Mouse (Mus musculus): Measurements from ENCODE around the gene Exph5. TPM values are rescaled to one million over a fixed set of nuclear protein-coding genes. Genes with fewer than 3 reads are reported as not detected.
A peak's percentile ranks its signal among the peaks of the same experiment; 100 is the strongest.

The Exph5 gene
- total and polyA plus RNA-seq, 2 experiments = 2.7 to 11.9 TPM

GRCm38 (mm10) chr9:53377597-53377996 lies 76.1 kb downstream of the Exph5 start:
- 50% methylated on average over 5 of the region's 5 CpGs for WGBS
- Histone ChIP-seq H3K4me1 (ENCODE audit: control insufficient read depth, insufficient read depth, low read length) (no peaks in the 10 kb centered on the region; the same call in 1 of the 2 replicates), H3K79me2 (ENCODE audit: control insufficient read depth, insufficient read depth, low read length) (no peaks in the 10 kb centered on the region), H3K4me3 (ENCODE audit: insufficient read depth, low read depth, low read length) (no peak overlapping the region), H3K27me3 (ENCODE audit: control insufficient read depth, insufficient read depth, low read length) (no peaks in the 10 kb centered on the region), H3K27ac (replicated peaks; ENCODE audit: insufficient read depth, low read depth, low read length) (no peak overlapping the region), H3K36me3 (ENCODE audit: control insufficient read depth, insufficient read depth, low read length) (peaks cover 29% of the 10 kb centered on the region), H3K9ac (ENCODE audit: low read depth, low read length) (no peak overlapping the region)
- no peak for TF ChIP-seq CTCF (IDR thresholded peaks at IDR 0.05; ENCODE audit: low read depth, low read length)
- no peak for TF ChIP-seq POLR2A (IDR thresholded peaks at IDR 0.05; ENCODE audit: extremely low read depth, insufficient read depth, low read length)
- no peak for DNase-seq (ENCODE audit: extremely low read depth, low read depth, low spot score)

- WGBS = 90% methylated on average over 3 of the region's 3 CpGs
- no peak overlapping the region for H3K9ac ChIP-seq (ENCODE audit: low read depth, low read length)
- H3K4me3 ChIP-seq (ENCODE audit: insufficient read depth, low read depth, low read length) = no peak overlapping the region
- no peak for DNase-seq (ENCODE audit: extremely low read depth, low read depth, low spot score)
- H3K36me3 ChIP-seq (ENCODE audit: control insufficient read depth, insufficient read depth, low read length) = peaks cover 23% of the 10 kb centered on the region
- TF ChIP-seq POLR2A (IDR thresholded peaks at IDR 0.05; ENCODE audit: extremely low read depth, insufficient read depth, low read length) (no peak), CTCF (IDR thresholded peaks at IDR 0.05; ENCODE audit: low read depth, low read length) (no peak)
- no peaks in the 10 kb centered on the region for H3K79me2 ChIP-seq (ENCODE audit: control insufficient read depth, insufficient read depth, low read length)
- H3K27me3 ChIP-seq (ENCODE audit: control insufficient read depth, insufficient read depth, low read length) = no peaks in the 10 kb centered on the region
- H3K4me1 ChIP-seq (ENCODE audit: control insufficient read depth, insufficient read depth, low read length) = no peaks in the 10 kb centered on the region; the same call in 1 of the 2 replicates
- H3K27ac ChIP-seq (replicated peaks; ENCODE audit: insufficient read depth, low read depth, low read length) = no peak overlapping the region
Observed at GRCm38 (mm10) chr9:53378171-53378570, 76.7 kb downstream of the Exph5 start.

GRCm38 (mm10) chr9:53380595-53380994 lies 79.1 kb downstream of the Exph5 start:
- 69% methylated on average over 2 of the region's 2 CpGs for WGBS
- no peak for TF ChIP-seq CTCF (IDR thresholded peaks at IDR 0.05; ENCODE audit: low read depth, low read length)
- no peak for TF ChIP-seq POLR2A (IDR thresholded peaks at IDR 0.05; ENCODE audit: extremely low read depth, insufficient read depth, low read length)

GRCm38 (mm10) chr9:53381113-53381615 lies 79.7 kb downstream of the Exph5 start:
- H3K79me2 ChIP-seq (ENCODE audit: control insufficient read depth, insufficient read depth, low read length) = peaks cover 6% of the 10 kb centered on the region; the same call in 1 of the 2 replicates
- no peak for TF ChIP-seq CTCF (IDR thresholded peaks at IDR 0.05; ENCODE audit: low read depth, low read length)
- no peak for TF ChIP-seq POLR2A (IDR thresholded peaks at IDR 0.05; ENCODE audit: extremely low read depth, insufficient read depth, low read length)
- WGBS = 78% methylated on average over 5 of the region's 5 CpGs

More at GRCm38 (mm10) chr9:53380595-53380994, 79.1 kb downstream of the Exph5 start:
- H3K9ac ChIP-seq (ENCODE audit: low read depth, low read length) = no peak overlapping the region
- no peak overlapping the region for H3K4me3 ChIP-seq (ENCODE audit: insufficient read depth, low read depth, low read length)
- H3K27ac ChIP-seq (replicated peaks; ENCODE audit: insufficient read depth, low read depth, low read length) = no peak overlapping the region
- H3K27me3 ChIP-seq (ENCODE audit: control insufficient read depth, insufficient read depth, low read length) = no peaks in the 10 kb centered on the region
- DNase-seq (ENCODE audit: extremely low read depth, low read depth, low spot score) = no peak
- peaks cover 2% of the 10 kb centered on the region; the same call in 1 of the 2 replicates for H3K36me3 ChIP-seq (ENCODE audit: control insufficient read depth, insufficient read depth, low read length)
- H3K4me1 ChIP-seq (ENCODE audit: control insufficient read depth, insufficient read depth, low read length) = peaks cover 2% of the 10 kb centered on the region
- peaks cover 4% of the 10 kb centered on the region; the same call in 1 of the 2 replicates for H3K79me2 ChIP-seq (ENCODE audit: control insufficient read depth, insufficient read depth, low read length)

GRCm38 (mm10) chr9:53383951-53384866 lies 82.7 kb downstream of the Exph5 start, which contains the start of gene Kdelc2:
TSS of gene Kdelc2 (plus strand) at chr9:53384025.
- TF ChIP-seq POLR2A (IDR thresholded peaks at IDR 0.05; ENCODE audit: extremely low read depth, insufficient read depth, low read length) = peak; percentile 40; the same call in 1 of the 2 replicates
- no peak; the same call in 1 of the 2 replicates for TF ChIP-seq CTCF (IDR thresholded peaks at IDR 0.05; ENCODE audit: low read depth, low read length)
- Histone ChIP-seq H3K4me1 (ENCODE audit: control insufficient read depth, insufficient read depth, low read length) (peaks cover 2% of the 10 kb centered on the region; the same call in 1 of the 2 replicates), H3K36me3 (ENCODE audit: control insufficient read depth, insufficient read depth, low read length) (no peaks in the 10 kb centered on the region), H3K9ac (ENCODE audit: low read depth, low read length) (peak within 1 kb of the TSS; percentile 89), H3K27me3 (ENCODE audit: control insufficient read depth, insufficient read depth, low read length) (no peaks in the 10 kb centered on the region), H3K79me2 (ENCODE audit: control insufficient read depth, insufficient read depth, low read length) (peaks cover 11% of the 10 kb centered on the region; the same call in 1 of the 2 replicates), H3K4me3 (ENCODE audit: insufficient read depth, low read depth, low read length) (peak within 1 kb of the TSS; percentile 76), H3K27ac (replicated peaks; ENCODE audit: insufficient read depth, low read depth, low read length) (peak within 1 kb of the TSS; percentile 82)
- 0% methylated on average over 72 of the region's 75 CpGs for WGBS
- peak; percentile 85 for DNase-seq (ENCODE audit: extremely low read depth, low read depth, low spot score)

More at GRCm38 (mm10) chr9:53381113-53381615, 79.7 kb downstream of the Exph5 start:
- peaks cover 2% of the 10 kb centered on the region; the same call in 1 of the 2 replicates for H3K36me3 ChIP-seq (ENCODE audit: control insufficient read depth, insufficient read depth, low read length)
- H3K27ac ChIP-seq (replicated peaks; ENCODE audit: insufficient read depth, low read depth, low read length) = no peak overlapping the region
- H3K9ac ChIP-seq (ENCODE audit: low read depth, low read length) = no peak overlapping the region
- no peaks in the 10 kb centered on the region for H3K27me3 ChIP-seq (ENCODE audit: control insufficient read depth, insufficient read depth, low read length)
- no peak for DNase-seq (ENCODE audit: extremely low read depth, low read depth, low spot score)
- peaks cover 2% of the 10 kb centered on the region for H3K4me1 ChIP-seq (ENCODE audit: control insufficient read depth, insufficient read depth, low read length)
- no peak overlapping the region for H3K4me3 ChIP-seq (ENCODE audit: insufficient read depth, low read depth, low read length)

All from liver, adult 2 months (tissue).